Mouse (Mus musculus) kidney, adult 2 months (tissue): ENCODE results near the gene Sema3a. TPM values are rescaled to one million over a fixed set of nuclear protein-coding genes. Genes with fewer than 3 reads are reported as not detected.
A peak's percentile ranks its signal among the peaks of the same experiment; 100 is the strongest.

Experiments
- DNase-seq: peaks from one replicate; pipeline ENCODE4 v3.0.0; 2021
- H3K27ac ChIP-seq: fragments of 200-500 bp; 2 replicates; pipeline ENCODE4 v1.5.1; 2012; ENCODE audit warnings: low read depth, low read length, control low read depth, inconsistent platforms; ENCODE audit not compliant: insufficient read depth
- H3K27me3 ChIP-seq: fragments of 200-500 bp; replicated peaks from 2 replicates; pipeline ENCODE4 v1.6.1; 2012; ENCODE audit warnings: mild to moderate bottlenecking, moderate library complexity, low read length, inconsistent platforms; ENCODE audit not compliant: control insufficient read depth, insufficient read depth
- H3K36me3 ChIP-seq: fragments of 200-500 bp; 2 replicates; pipeline ENCODE4 v1.6.1; 2012; ENCODE audit warnings: mild to moderate bottlenecking, moderate library complexity, low read length, inconsistent platforms; ENCODE audit not compliant: control insufficient read depth, insufficient read depth
- H3K4me1 ChIP-seq: fragments of 200-500 bp; 2 replicates; pipeline ENCODE4 v1.6.1; 2011; ENCODE audit warnings: low read length; ENCODE audit not compliant: control insufficient read depth, insufficient read depth
- H3K4me3 ChIP-seq: fragments of 200-500 bp; 2 replicates; pipeline ENCODE4 v1.5.1; 2011; ENCODE audit warnings: mild to moderate bottlenecking, low read depth, low read length, control low read depth; ENCODE audit not compliant: insufficient read depth
- CTCF ChIP-seq: fragments of 200-500 bp; conservative IDR thresholded peaks from 2 replicates; pipeline ENCODE4 v1.5.1; 2011; ENCODE audit warnings: low read depth, mild to moderate bottlenecking, control low read depth, low read length, moderate library complexity, mixed read lengths; ENCODE audit not compliant: insufficient read depth, insufficient read length
- POLR2A ChIP-seq: fragments of 200-500 bp; IDR thresholded peaks from one replicate; pipeline ENCODE4 v1.6.1; 2011; ENCODE audit warnings: low read depth, low read length, control low read depth
- WGBS: fragments of 180-500 bp; shearing (Covaris S2); methylation state at CpG from one replicate; pipeline ENCODE4 v1.1.7; 2018; 5-methylcytosine and 5-hydroxymethylcytosine counted together
- polyA plus RNA-seq: library from polyadenylated mRNA; depleted of rRNA; stranded (reverse); fragments of >200 nt; gene quantifications from 2 replicates; pipeline ENCODE4 v1.2.3, GENCODE M21; 2012

The Sema3a gene
- polyA plus RNA-seq, 1 experiment, result 0.61 TPM

DNA sequence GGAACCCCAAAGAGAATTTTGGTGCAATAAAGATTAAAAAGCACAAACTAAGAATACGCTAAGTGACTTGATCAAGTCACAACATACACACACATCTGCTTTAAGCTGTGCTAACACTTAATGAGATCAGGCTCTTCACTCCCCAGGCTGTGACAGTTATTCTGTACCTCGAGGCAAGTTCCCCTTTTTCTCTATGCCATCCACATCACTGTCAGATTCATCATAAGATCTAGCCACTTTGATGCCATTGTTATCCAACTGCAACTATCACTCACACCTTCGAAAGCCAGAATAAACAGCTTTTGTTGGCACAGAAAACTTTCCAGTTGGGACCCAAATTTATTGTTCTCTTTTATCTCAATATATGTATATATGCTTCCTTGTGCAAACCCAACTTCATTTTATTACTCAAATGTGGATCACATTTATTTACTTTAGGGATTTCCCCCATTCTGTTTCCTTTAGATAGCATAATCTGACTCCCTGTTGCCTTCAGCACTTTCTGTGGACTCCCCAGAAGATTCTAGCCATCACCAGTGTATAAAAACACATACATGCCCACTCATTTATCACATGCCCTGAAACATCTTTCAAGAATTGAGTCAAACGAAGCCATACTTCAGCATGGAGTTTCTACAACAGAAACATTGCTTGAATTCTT lies 380.8 kb downstream of the Sema3a start:
- no peaks in the 10 kb centered on the region for H3K4me1 ChIP-seq
- TF ChIP-seq POLR2A (no peak), CTCF (no peak)
- H3K4me3 ChIP-seq, result no peak overlapping the region
- no peaks in the 10 kb centered on the region for H3K27me3 ChIP-seq
- no peaks in the 10 kb centered on the region for H3K36me3 ChIP-seq
- 67% methylated on average over 4 of the region's 4 CpGs for WGBS
- DNase-seq, result no peak
- H3K27ac ChIP-seq, result no peak overlapping the region

DNA sequence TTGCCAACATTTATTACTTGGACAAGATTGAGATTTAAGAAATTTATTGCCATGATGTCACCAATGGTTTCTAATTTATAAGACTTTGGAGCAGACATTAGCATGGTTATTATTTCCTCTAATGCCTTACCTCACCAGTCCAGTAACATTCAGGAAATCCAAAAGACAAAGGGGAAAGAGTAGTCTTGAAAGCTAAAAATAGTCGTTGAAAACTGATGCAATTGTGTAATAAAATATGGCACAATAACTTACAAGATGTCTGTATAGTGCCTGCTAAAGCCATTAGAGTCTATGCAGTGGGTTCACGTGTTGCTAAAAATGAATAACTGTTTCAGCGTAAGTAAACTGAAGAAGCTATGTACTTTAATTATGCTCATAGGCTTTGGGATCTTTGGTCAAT lies 383.9 kb downstream of the Sema3a start:
- Histone ChIP-seq H3K27me3 (no peaks in the 10 kb centered on the region), H3K27ac (no peak overlapping the region), H3K4me1 (no peaks in the 10 kb centered on the region), H3K36me3 (no peaks in the 10 kb centered on the region), H3K4me3 (no peak overlapping the region)
- TF ChIP-seq POLR2A (no peak), CTCF (no peak)
- 65% methylated on average over 3 of the region's 3 CpGs for WGBS
- DNase-seq, result no peak

DNA sequence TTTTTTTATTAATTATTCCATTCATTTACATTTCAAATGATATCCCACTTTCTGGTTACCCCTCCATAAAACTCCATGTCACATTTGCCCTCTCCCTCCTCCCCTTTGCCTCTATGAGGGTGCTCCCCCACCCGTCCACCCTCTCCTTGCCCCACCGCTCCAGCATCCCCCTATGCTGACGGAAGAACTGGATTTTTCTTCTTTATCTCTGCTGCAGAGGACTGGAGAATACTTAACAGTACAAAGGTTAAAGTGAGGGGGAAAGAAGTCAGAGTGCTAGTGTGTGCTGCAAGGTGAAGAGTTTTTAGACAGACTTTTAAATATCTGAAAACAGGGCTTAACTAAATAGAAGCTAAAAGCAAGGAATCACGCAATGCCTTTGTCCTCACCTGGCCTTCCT lies 391.8 kb downstream of the Sema3a start:
- Histone ChIP-seq H3K36me3 (no peaks in the 10 kb centered on the region), H3K27ac (no peak overlapping the region), H3K4me1 (no peaks in the 10 kb centered on the region), H3K4me3 (no peak overlapping the region), H3K27me3 (no peaks in the 10 kb centered on the region)
- DNase-seq, result no peak
- 84% methylated on average over 4 of the region's 4 CpGs for WGBS
- no peak for TF ChIP-seq CTCF
- TF ChIP-seq POLR2A, result no peak

DNA sequence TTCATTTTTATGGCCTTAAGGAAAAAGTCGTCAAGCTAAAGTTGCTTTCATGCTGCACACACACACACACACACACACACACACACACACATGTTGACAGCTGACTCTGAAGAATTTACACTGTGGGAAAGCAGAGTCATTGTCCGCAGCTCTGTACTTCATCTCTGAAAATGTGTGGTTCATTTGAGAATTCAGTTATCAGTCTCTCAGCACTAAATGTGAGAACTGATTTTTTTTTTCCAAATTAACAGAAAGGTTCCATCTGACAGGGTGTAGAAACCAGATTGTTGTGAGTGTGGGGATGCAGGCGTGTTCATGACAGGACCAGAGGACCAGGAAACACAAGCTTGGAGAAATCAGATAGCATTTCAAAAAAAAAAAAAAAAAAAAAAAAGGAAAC lies 400.4 kb downstream of the Sema3a start:
- 56% methylated on average over 3 of the region's 3 CpGs for WGBS
- no peak for TF ChIP-seq POLR2A
- TF ChIP-seq CTCF, result no peak
- H3K27me3 ChIP-seq, result no peaks in the 10 kb centered on the region
- no peak for DNase-seq
- no peaks in the 10 kb centered on the region for H3K4me1 ChIP-seq
- no peaks in the 10 kb centered on the region for H3K36me3 ChIP-seq
- H3K27ac ChIP-seq, result no peak overlapping the region
- no peak overlapping the region for H3K4me3 ChIP-seq

DNA sequence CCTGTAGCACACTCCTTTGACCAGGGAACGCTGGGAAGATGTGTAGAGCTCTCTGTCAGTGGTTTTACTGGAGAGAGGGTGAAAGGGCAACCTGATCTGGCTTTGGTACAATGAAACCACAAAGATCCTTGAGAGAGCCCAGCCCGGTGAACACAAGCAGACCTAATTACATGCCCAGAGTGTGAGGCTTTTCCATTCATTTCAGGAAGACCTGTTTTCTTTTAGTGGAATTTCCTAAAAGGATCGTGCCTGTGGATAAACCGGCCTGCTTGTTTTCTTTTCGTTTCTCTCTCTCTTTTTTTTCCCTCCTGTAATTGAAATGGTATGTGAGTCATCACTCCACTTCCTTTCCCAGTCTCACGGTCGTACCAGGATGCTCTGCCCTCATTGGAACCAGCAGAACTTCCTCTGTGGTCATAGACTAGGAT lies 401.8 kb downstream of the Sema3a start:
- peak; percentile 7 for DNase-seq
- Histone ChIP-seq H3K4me1 (no peaks in the 10 kb centered on the region), H3K27me3 (no peaks in the 10 kb centered on the region), H3K4me3 (no peak overlapping the region), H3K27ac (no peak overlapping the region), H3K36me3 (no peaks in the 10 kb centered on the region)
- WGBS, result 12% methylated on average over 7 of the region's 7 CpGs
- no peak for TF ChIP-seq POLR2A

DNA sequence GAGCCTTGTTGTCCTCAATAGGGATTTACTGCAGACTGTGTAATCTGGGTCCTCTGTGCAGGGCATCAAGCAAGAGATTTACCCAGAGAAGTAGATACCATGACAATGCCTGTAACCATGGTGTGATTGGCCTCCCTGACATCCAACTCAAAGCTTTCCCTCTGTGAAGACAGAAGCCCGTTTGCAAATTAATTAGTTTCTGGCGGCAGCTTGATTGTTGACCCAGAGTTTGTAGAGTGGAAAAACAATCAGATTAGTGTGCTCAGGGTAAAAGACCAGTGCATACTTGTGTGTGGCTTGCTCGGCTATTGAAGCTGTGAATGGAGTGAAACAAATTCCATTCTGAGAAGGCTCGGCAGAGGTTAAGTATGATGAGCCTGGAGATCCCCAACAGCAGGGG lies 404.0 kb downstream of the Sema3a start:
- no peak overlapping the region for H3K4me3 ChIP-seq
- H3K27me3 ChIP-seq, result no peaks in the 10 kb centered on the region
- 27% methylated on average over 4 of the region's 4 CpGs for WGBS
- no peaks in the 10 kb centered on the region for H3K36me3 ChIP-seq
- no peaks in the 10 kb centered on the region for H3K4me1 ChIP-seq
- H3K27ac ChIP-seq, result no peak overlapping the region
- no peak for DNase-seq
- TF ChIP-seq POLR2A (no peak), CTCF (no peak)

DNA sequence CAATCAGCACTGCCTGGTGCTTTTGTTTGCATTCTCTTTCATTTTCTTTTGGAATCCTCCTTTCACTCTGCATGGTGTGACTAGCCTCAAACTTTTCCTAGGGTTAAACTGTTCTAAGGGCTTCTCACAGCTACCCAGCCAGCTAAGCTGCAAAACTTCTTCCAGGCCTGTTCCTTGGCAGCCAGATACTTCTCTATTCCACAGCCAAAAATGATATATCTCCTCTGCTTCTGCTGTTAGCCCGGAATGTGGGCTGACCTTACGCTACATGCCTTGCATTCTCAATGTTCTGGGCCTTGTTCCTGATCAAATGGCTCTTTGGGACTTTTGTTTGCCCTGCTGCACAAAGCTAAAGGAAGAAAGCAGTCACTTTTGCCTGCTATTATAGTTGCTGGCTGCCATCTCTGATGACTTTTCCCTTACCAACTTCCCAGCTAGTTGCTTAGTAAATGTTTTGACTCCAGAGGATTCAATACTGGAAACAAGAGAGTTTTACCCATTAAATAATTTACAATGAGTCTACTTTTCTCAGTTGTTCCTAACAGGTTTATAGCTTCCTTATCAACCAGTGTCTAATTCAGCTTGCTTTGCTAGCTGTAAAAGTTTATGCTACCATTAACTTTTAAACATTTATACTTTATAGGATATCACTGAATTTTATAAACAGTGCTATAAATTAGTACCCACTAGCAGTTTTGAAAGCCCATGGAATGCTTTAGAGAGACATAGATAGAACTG lies 422.4 kb downstream of the Sema3a start:
- Histone ChIP-seq H3K27me3 (no peaks in the 10 kb centered on the region), H3K4me3 (no peak overlapping the region), H3K36me3 (no peaks in the 10 kb centered on the region), H3K4me1 (no peaks in the 10 kb centered on the region), H3K27ac (0 out of 2 replicates have a peak overlapping the region, but pooled peaks have one; percentile 41)
- peak; percentile 45 for DNase-seq
- WGBS, result 41% methylated on average over 2 of the region's 2 CpGs
- TF ChIP-seq CTCF, result no peak
- TF ChIP-seq POLR2A, result no peak
